In genomic region chr2:170343133-170343818, GRCm38 (mm10) we compare ENCODE assay signal across 8 mouse cellular contexts.
DNase-seq lines count a peak whose midpoint lies in the region.

No protein-coding gene starts in this region.

- peak; percentile 71 for DNase-seq in ovary, postnatal 14 days (ENCODE audit: low spot score)
- no peak for DNase-seq in ovary, adult 18-20 months (ENCODE audit: low spot score)
- DNase-seq in c-Kit-positive CD71-negative TER-119-negative erythroid progenitor cells, embryonic 14.5 days (ENCODE audit: low read depth) = peak; percentile 79
- DNase-seq in heart, adult 9 months (ENCODE audit: low spot score in 2 of 2) = peak; percentile 37 to 54
- DNase-seq in kidney, postnatal 10 days = peak; percentile 91
- peak; percentile 91 for DNase-seq in lung, postnatal 10 days
- DNase-seq in retina, postnatal 7 days (ENCODE audit: low read depth, low spot score) = peak; percentile 51
- DNase-seq in urinary bladder, postnatal 25 days (ENCODE audit: low spot score) = peak; percentile 74
